Mouse (Mus musculus) kidney, adult 8-10 months (tissue): ENCODE measurements at regions not wholly inside any gene's neighbourhood (a gene's known extent, or its start where the extent isn't known, plus 50 kb on each side); places are given as distances from the start of the nearest gene placed in this dataset.
A peak's percentile ranks its signal among the peaks of the same experiment; 100 is the strongest.

Source experiments
- DNase-seq, 2 experiments: peaks; one replicate each; pipeline ENCODE4 v3.0.0; 2022

- DNase-seq: no peak
Measured at GRCm38 (mm10) chr19:32943594-32944230, 186.4 kb downstream of the Pten start.

GRCm38 (mm10) chr19:32947081-32947855, 190.0 kb downstream of the Pten start:
- peak; percentile 52 to 62 for DNase-seq

- no peak for DNase-seq
Measured at GRCm38 (mm10) chr19:32950252-32950651, 193.0 kb downstream of the Pten start.

DNA sequence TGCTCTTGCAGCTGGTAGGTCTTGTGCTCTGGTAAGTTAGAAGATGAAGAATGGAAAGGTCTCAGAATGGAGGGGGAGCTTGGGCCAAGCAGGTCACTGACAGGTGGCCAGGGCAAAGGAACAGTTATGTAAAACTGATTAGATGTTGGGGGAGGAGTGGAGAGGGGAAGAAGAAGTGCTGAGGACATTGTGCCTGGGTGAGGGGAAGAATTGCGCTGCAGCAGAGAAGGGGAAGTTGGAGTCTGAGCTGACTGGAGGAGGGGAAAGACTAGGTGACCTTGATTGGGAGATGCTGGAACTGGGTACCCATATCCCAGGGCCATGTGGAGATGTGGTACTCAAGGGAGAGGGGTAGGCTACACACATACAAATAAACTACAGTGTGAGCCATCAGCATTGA, 193.5 kb downstream of the Pten start:
- no peak for DNase-seq

DNA sequence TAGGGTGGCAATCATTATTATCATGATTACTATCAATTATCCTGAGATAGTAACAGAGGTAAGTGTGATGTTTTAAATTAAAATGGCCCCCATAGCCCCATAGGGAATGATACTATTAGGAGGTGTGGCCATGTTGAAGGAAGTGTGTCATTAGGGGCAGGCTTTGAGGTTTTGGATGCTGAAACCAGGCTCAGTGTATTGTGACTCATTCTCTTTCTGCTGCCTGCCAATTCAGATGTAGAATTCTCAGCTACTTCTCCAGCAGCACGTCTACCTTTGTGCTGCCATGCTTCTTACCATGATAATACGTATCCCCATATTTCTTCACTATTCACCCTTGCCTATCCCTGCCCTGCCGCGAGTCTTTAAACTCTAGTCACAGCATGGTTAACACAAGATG, 195.1 kb downstream of the Pten start:
- no peak for DNase-seq

DNA sequence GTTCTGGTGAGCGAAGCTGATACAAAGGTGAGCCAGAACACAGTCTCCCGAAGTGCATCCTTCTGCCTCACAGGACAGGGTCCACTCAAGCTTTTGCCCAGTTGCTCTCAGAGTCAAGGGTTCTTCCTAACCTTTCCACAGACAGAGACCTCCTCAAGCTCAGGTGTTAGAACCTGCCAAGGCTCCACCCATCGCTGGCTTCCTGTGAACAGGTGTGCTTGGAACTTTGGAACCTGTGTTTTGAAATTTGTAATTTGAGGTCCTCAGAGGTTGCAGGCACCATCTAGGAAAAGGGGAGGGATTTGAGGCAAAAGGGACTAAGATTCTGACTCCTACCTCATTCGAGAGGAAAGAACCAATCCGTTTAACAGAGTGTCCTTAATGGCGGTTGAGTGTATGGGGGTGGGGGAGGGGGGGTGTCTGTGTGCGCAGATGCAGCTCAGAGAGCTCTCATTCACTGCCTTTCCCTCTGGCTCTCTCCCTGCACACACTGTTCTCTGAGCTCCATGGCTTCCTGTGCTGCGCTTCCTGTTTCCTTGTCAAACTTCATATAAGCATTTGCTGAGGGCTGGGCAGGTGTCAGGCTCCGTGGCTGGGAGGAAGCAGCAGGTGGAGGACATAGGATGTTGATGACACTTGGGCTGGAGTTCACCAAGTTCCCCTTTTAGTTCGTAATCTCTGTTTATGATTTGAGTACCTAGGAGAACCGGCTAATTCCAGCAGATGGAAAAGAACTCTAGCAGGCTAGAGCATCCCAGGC, 195.8 kb downstream of the Pten start:
- DNase-seq: no peak

DNA sequence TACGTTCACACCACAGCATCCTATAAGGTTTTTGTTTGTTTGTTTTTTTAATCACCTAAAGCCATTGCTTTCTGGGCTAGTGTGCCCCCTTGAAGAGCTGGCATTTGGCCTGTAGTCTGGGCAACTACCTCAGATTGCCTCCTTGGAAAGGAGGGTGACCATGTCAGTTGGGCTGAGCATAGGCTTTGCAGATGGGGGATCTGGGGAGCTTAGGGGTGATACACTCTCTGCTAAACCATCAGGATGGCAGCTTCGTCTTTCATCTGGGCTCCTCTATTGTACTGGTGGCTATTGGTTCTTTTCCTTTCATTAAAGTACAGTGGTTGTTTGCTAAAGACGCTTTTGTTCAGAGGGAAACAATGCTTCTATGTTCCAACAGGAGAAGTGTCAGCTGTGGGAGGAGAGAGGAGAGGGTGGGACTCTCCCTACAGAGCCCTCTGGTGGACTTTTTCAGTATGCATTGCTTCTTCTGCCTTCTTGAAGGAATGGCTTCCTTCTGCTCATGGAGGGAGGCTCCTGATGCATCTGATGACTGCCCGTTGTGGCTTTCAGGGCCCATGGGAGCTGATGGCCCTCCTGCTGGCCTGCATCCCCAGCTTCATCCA, 196.8 kb downstream of the Pten start:
- peak; percentile 33 to 38 for DNase-seq

- no peak for DNase-seq
Measured at GRCm38 (mm10) chr19:32954942-32955341, 197.6 kb downstream of the Pten start.

- DNase-seq: no peak
Measured at GRCm38 (mm10) chr19:32956143-32956915, 199.0 kb downstream of the Pten start.

- DNase-seq: no peak
Measured at GRCm38 (mm10) chr19:32956916-32957558, 199.7 kb downstream of the Pten start.

- no peak for DNase-seq
Measured at GRCm38 (mm10) chr19:32958276-32958675, 201.0 kb downstream of the Pten start.

DNA sequence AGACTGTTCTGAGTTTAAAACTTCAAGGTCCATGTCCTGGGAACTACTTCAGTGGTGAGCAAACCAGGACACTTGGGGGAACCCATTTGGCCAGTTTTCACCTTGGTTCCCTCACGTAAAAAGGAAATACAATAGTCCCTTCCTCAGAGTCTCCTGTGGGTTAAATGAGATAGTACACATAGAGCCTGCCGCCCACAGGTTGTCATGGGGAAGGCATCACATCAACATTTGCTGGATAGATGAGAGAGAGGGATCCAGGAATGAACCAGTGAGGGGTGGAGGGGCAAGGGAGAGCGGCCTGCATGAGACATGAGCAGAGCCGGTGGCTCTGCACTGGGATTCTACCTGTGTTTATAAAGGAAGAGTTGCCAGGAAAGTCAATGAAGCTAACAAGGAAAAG, 201.5 kb downstream of the Pten start:
- no peak for DNase-seq

DNA sequence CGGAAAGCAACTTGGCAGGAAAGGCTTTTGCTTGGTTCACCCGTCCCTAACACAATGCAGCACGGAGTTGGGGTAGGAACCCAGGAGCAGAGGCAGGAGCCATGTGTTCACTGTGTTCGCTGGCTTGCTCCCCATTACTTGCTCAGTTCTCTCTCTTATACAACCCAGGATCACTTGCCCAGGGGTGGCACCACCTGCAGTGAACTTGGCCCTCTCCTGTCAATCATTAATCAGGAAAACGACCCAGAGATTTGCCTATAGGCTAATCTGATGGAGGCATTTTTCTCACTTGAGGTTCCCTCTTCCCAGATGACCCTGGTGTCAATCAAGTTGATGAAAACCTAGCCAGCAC, 202.5 kb downstream of the Pten start:
- DNase-seq: peak; percentile 64 to 72

GRCm38 (mm10) chr19:32960196-32960947, 203.1 kb downstream of the Pten start:
- no peak for DNase-seq

DNA sequence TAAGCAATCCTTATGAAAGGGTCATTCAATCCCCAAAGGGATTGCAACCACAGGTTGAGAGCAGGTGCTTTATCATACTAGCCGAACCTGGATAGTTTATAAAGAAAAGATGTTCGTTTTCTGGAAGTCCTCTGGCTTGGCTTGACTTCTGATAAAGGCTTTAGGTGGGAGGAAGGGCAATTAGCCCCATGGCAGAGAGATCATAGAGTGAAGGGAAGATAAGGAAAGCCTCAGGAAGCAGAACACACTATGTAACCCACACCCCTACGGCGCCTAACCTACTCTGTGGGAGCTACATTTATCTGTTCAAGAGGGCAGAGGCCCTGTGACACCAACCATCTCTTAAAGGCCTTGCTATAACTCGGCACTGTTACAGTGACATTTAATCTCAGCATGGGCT, 204.2 kb downstream of the Pten start:
- no peak for DNase-seq

- DNase-seq: peak in 1 of 2 experiments; percentile 32
Measured at GRCm38 (mm10) chr19:32963983-32964382, 206.7 kb downstream of the Pten start.

DNA sequence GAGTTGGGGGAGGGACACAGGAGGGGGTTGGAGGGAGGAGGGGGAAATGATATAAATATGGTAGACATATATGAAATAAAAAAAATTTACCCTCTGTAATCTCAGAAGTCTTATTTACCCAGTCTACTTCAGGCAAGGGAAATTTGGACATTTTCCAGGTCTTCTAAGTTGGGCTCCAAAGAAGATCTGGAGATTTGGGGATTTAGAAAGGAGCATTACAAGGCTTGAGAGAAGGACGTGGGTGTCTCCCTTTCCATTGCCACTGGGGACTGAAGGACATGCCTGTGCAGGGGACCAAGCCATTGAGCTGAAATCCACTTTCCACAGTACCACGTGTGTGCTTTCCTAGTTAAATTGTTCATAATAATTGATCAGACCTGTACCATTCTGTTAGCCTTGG, 208.2 kb downstream of the Pten start:
- DNase-seq: no peak

DNA sequence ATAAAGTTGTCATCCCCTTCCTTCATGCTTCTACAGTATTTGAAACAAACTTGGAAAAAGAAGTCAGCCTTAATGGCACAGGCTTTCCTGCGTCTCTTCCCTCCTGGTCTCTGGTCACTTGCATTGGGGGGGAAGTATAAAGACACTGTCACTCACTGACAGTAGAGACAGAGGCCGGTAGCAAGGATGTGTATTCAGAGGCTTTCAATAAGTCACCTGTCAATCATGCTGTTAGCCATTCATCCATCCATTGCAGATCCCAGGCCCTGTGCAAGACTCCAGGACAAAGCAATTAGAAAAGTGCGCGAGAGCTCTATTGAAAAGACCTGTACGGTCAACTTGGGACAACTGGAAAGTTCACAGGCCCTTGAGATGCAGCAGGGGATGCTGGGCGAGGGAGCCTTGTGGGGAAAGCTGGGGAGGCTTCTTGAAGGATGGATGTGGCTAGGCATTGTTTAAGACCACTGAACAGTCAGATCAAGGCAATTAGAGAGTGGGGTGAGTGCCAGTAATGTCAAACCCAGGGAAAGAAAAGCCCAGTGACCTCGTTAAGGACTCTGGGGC, 212.0 kb downstream of the Pten start:
- no peak for DNase-seq

DNA sequence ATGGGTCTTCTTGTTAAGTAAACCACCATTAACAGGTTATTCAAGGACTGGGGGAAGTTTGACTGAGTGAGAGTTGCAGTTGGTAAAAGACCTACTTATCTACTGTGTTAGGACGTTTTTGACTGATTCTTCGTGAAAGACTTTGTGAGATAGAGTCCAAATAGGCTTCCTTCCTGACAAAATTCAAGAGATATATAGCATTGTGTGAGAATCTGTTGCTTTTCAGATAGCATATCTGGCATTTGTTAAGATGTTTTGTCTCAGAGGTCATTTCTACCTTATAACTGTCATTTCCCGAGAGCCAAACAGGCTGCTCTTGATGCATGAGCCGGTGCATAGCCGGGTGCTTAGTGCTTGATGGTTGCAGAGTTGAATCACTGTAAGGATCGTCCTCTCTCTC, 214.8 kb downstream of the Pten start:
- DNase-seq: no peak

GRCm38 (mm10) chr19:32973130-32973529, 215.8 kb downstream of the Pten start:
- DNase-seq: no peak

DNA sequence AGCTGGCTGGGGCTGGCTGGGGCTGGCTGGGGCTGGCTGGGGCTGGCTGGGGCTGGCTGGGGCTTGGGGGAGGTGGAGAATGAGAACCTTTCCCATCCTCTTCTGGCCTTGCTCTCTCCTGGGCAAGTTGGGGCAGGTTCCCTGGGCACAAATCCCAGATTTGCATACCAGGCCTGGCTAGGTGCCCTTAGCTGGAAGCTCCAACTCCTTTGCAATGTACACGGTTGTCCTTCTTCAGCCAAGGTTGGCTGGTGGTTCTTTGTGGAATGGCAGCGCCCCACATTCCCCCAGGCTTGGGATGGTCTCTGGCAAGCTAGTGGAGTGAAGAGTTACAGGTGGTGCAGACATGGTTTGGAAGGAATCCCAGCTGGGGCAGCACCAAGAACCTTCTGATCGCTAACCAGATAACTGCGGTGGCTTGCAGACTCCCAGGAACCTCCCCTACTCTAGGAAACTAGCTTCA, 217.5 kb downstream of the Pten start:
- peak; percentile 61 to 72 for DNase-seq
